Mouse (Mus musculus): ENCODE results near the gene Fry. TPM values are rescaled to one million over a fixed set of nuclear protein-coding genes. Genes with fewer than 3 reads are reported as not detected.
A peak's percentile ranks its signal among the peaks of the same experiment; 100 is the strongest.

Gene Fry
- polyA plus RNA-seq (2016; fragmentation: Nextera tagmentation; extraction: Ambion mirVana) = 15.2 and 18.2 TPM in 2 replicates

- peaks cover 5% of the 10 kb centered on the region; the same call in 1 of the 2 replicates for H3K27me3 ChIP-seq
- peak within 1 kb of the TSS; percentile 75 for H3K4me3 ChIP-seq (replicated peaks)
- peak within 1 kb of the TSS; percentile 57 for H3K9ac ChIP-seq
- H3K9me3 ChIP-seq = no peaks in the 10 kb centered on the region
- 0 out of 2 replicates have a peak within 1 kb of the TSS, but pooled peaks have one; percentile 36 for H3K27ac ChIP-seq
- H3K4me2 ChIP-seq = peak within 1 kb of the TSS; percentile 67
- WGBS = under 1% methylated on average over 60 of the region's 68 CpGs
- no peaks in the 10 kb centered on the region for H3K36me3 ChIP-seq (replicated peaks)
- H3K4me1 ChIP-seq = peaks cover 15% of the 10 kb centered on the region
- ATAC-seq (ENCODE audit: low FRiP score) = peak; percentile 100
Observed at GRCm38 (mm10) chr5:150118455-150119241, at the start of gene Fry. Gene Fry (plus strand): TSS chr5:150118645.

- H3K36me3 ChIP-seq (replicated peaks) = no peaks in the 10 kb centered on the region
- 22% methylated on average over 10 of the region's 10 CpGs for WGBS
Observed at GRCm38 (mm10) chr5:150070086-150070485, 48.4 kb upstream of the Fry start.

GRCm38 (mm10) chr5:150071738-150072137 is 46.7 kb upstream of the Fry start:
- Histone ChIP-seq H3K27me3 (no peaks in the 10 kb centered on the region), H3K4me1 (no peaks in the 10 kb centered on the region), H3K36me3 (replicated peaks) (no peaks in the 10 kb centered on the region), H3K9ac (no peak overlapping the region), H3K4me2 (no peak overlapping the region), H3K4me3 (replicated peaks) (no peak overlapping the region), H3K27ac (no peak overlapping the region), H3K9me3 (no peaks in the 10 kb centered on the region)
- ATAC-seq (ENCODE audit: low FRiP score) = no peak

More at GRCm38 (mm10) chr5:150070086-150070485, 48.4 kb upstream of the Fry start:
- no peaks in the 10 kb centered on the region for H3K9me3 ChIP-seq
- no peaks in the 10 kb centered on the region for H3K27me3 ChIP-seq
- H3K9ac ChIP-seq = no peak overlapping the region
- no peak overlapping the region; the same call in 1 of the 2 replicates for H3K4me2 ChIP-seq
- no peaks in the 10 kb centered on the region for H3K4me1 ChIP-seq
- no peak overlapping the region for H3K4me3 ChIP-seq (replicated peaks)
- peak; percentile 39; the same call in 1 of the 2 replicates for ATAC-seq (ENCODE audit: low FRiP score)
- no peak overlapping the region for H3K27ac ChIP-seq

GRCm38 (mm10) chr5:150079866-150080797 is 38.3 kb upstream of the Fry start:
- Histone ChIP-seq H3K4me3 (replicated peaks) (no peak overlapping the region), H3K4me2 (peak overlapping the region; percentile 44), H3K4me1 (peaks cover 15% of the 10 kb centered on the region), H3K9ac (no peak overlapping the region), H3K36me3 (replicated peaks) (no peaks in the 10 kb centered on the region), H3K27ac (0 out of 2 replicates have a peak overlapping the region, but pooled peaks have one; percentile 42), H3K9me3 (no peaks in the 10 kb centered on the region), H3K27me3 (no peaks in the 10 kb centered on the region)
- ATAC-seq (ENCODE audit: low FRiP score) = peak; percentile 92
- 17% methylated on average over 10 of the region's 12 CpGs for WGBS

- Histone ChIP-seq H3K9me3 (no peaks in the 10 kb centered on the region), H3K4me3 (replicated peaks) (no peak overlapping the region), H3K4me2 (no peak overlapping the region), H3K27me3 (no peaks in the 10 kb centered on the region), H3K9ac (no peak overlapping the region), H3K27ac (no peak overlapping the region), H3K36me3 (replicated peaks) (no peaks in the 10 kb centered on the region), H3K4me1 (peaks cover 15% of the 10 kb centered on the region)
- WGBS = 94% methylated on average over 14 of the region's 14 CpGs
- ATAC-seq (ENCODE audit: low FRiP score) = no peak
Observed at GRCm38 (mm10) chr5:150082696-150083095, 35.7 kb upstream of the Fry start.

GRCm38 (mm10) chr5:150083190-150083589 is 35.3 kb upstream of the Fry start:
- no peak overlapping the region for H3K9ac ChIP-seq
- 67% methylated on average over 5 of the region's 5 CpGs for WGBS
- no peak for ATAC-seq (ENCODE audit: low FRiP score)
- H3K27ac ChIP-seq = no peak overlapping the region
- no peak overlapping the region for H3K4me2 ChIP-seq
- H3K9me3 ChIP-seq = no peaks in the 10 kb centered on the region
- H3K4me3 ChIP-seq (replicated peaks) = no peak overlapping the region
- peaks cover 15% of the 10 kb centered on the region for H3K4me1 ChIP-seq
- H3K36me3 ChIP-seq (replicated peaks) = no peaks in the 10 kb centered on the region
- no peaks in the 10 kb centered on the region for H3K27me3 ChIP-seq

- Histone ChIP-seq H3K27me3 (no peaks in the 10 kb centered on the region), H3K27ac (no peak overlapping the region), H3K4me2 (no peak overlapping the region), H3K36me3 (replicated peaks) (no peaks in the 10 kb centered on the region), H3K9me3 (no peaks in the 10 kb centered on the region), H3K4me3 (replicated peaks) (no peak overlapping the region), H3K9ac (no peak overlapping the region), H3K4me1 (no peaks in the 10 kb centered on the region)
- peak; percentile 44; the same call in 1 of the 2 replicates for ATAC-seq (ENCODE audit: low FRiP score)
- WGBS = 10% methylated on average over 6 of the region's 6 CpGs
Observed at GRCm38 (mm10) chr5:150097620-150098019, 20.8 kb upstream of the Fry start.

- H3K4me2 ChIP-seq = no peak overlapping the region
- H3K27ac ChIP-seq = no peak overlapping the region
- WGBS = 91% methylated on average over 12 of the region's 12 CpGs
- H3K9ac ChIP-seq = no peak overlapping the region
- no peaks in the 10 kb centered on the region for H3K27me3 ChIP-seq
- H3K9me3 ChIP-seq = no peaks in the 10 kb centered on the region
- H3K36me3 ChIP-seq (replicated peaks) = no peaks in the 10 kb centered on the region
- H3K4me1 ChIP-seq = no peaks in the 10 kb centered on the region
- ATAC-seq (ENCODE audit: low FRiP score) = no peak
- H3K4me3 ChIP-seq (replicated peaks) = no peak overlapping the region
Observed at GRCm38 (mm10) chr5:150098754-150099153, 19.7 kb upstream of the Fry start.

GRCm38 (mm10) chr5:150101789-150102188 is 16.7 kb upstream of the Fry start:
- Histone ChIP-seq H3K9ac (no peak overlapping the region), H3K9me3 (no peaks in the 10 kb centered on the region), H3K27me3 (no peaks in the 10 kb centered on the region), H3K4me3 (replicated peaks) (no peak overlapping the region), H3K27ac (no peak overlapping the region), H3K36me3 (replicated peaks) (no peaks in the 10 kb centered on the region), H3K4me2 (no peak overlapping the region), H3K4me1 (no peaks in the 10 kb centered on the region)
- ATAC-seq (ENCODE audit: low FRiP score) = no peak
- WGBS = 88% methylated on average over 11 of the region's 11 CpGs

- Histone ChIP-seq H3K4me3 (replicated peaks) (no peak overlapping the region), H3K9ac (no peak overlapping the region), H3K36me3 (replicated peaks) (no peaks in the 10 kb centered on the region), H3K27me3 (no peaks in the 10 kb centered on the region), H3K9me3 (no peaks in the 10 kb centered on the region), H3K27ac (no peak overlapping the region), H3K4me2 (no peak overlapping the region), H3K4me1 (no peaks in the 10 kb centered on the region)
- ATAC-seq (ENCODE audit: low FRiP score) = no peak
- 90% methylated on average over 7 of the region's 7 CpGs for WGBS
Observed at GRCm38 (mm10) chr5:150106358-150106757, 12.1 kb upstream of the Fry start.

- 55% methylated on average over 8 of the region's 8 CpGs for WGBS
- Histone ChIP-seq H3K4me3 (replicated peaks) (no peak overlapping the region), H3K4me2 (no peak overlapping the region), H3K27ac (no peak overlapping the region), H3K9me3 (no peaks in the 10 kb centered on the region), H3K9ac (no peak overlapping the region), H3K4me1 (peaks cover 11% of the 10 kb centered on the region), H3K36me3 (replicated peaks) (no peaks in the 10 kb centered on the region), H3K27me3 (no peaks in the 10 kb centered on the region)
- no peak for ATAC-seq (ENCODE audit: low FRiP score)
Observed at GRCm38 (mm10) chr5:150111236-150111635, 7.2 kb upstream of the Fry start.

GRCm38 (mm10) chr5:150114007-150114406 is 4.4 kb upstream of the Fry start:
- no peak for ATAC-seq (ENCODE audit: low FRiP score)
- WGBS = 77% methylated on average over 7 of the region's 7 CpGs
- no peaks in the 10 kb centered on the region for H3K27me3 ChIP-seq
- H3K36me3 ChIP-seq (replicated peaks) = no peaks in the 10 kb centered on the region
- H3K4me2 ChIP-seq = no peak overlapping the region
- H3K9ac ChIP-seq = no peak overlapping the region
- H3K27ac ChIP-seq = no peak overlapping the region
- no peaks in the 10 kb centered on the region for H3K9me3 ChIP-seq
- H3K4me1 ChIP-seq = peaks cover 13% of the 10 kb centered on the region
- H3K4me3 ChIP-seq (replicated peaks) = no peak overlapping the region
